Mouse (Mus musculus) B cell, adult 62 days (primary cell): Measurements from ENCODE around the gene 1700047I17Rik2. TPM values are rescaled to one million over a fixed set of nuclear protein-coding genes. Genes with fewer than 3 reads are reported as not detected.

ENCODE experiments used
- total RNA-seq: library from RNA; stranded (reverse); gene quantifications from 4 replicates; pipeline ENCODE4 v1.2.4, GENCODE M21; 2023

1700047I17Rik2 gene
- 4.5 to 10.9 TPM (median 9.8 TPM) in 3 of 4 replicates, not detected in the other for total RNA-seq

GRCm38 (mm10) chr12:55199306-55199705, at the start of gene 1700047I17Rik2:
TSS of gene 1700047I17Rik2 (plus strand) at chr12:55199592.

GRCm38 (mm10) chr12:55154559-55155448, 44.6 kb upstream of the 1700047I17Rik2 start, which contains the start of gene Srp54b:
TSS of gene Srp54b (plus strand) at chr12:55155104.

GRCm38 (mm10) chr12:55229626-55230519, 30.5 kb downstream of the 1700047I17Rik2 start, which contains the start of gene Srp54c:
TSS of gene Srp54c (plus strand) at chr12:55230168.

Other genes starting within 250 kb of the 1700047I17Rik2 start
- gene Gm20403, start 213.1 kb upstream of the 1700047I17Rik2 start, total RNA-seq, result not detected in 4 replicates
- 245 to 271 TPM (median 264 TPM) in 4 replicates for gene Baz1a, start 185.2 kb upstream of the 1700047I17Rik2 start, total RNA-seq
- gene 2700097O09Rik, start 119.5 kb upstream of the 1700047I17Rik2 start, total RNA-seq, result 5.3 to 10.0 TPM (median 6.5 TPM) in 4 replicates
- 56.5 to 81.8 TPM (median 77.5 TPM) in 4 replicates for gene Srp54a, start 119.3 kb upstream of the 1700047I17Rik2 start, total RNA-seq
- 6.9 to 9.1 TPM in 2 of 4 replicates, not detected in the others for gene Fam177a, start 75.1 kb upstream of the 1700047I17Rik2 start, total RNA-seq
- gene Srp54b, start 44.5 kb upstream of the 1700047I17Rik2 start, total RNA-seq, result 49.7 to 59.9 TPM (median 53.8 TPM) in 4 replicates
- gene Srp54c, start 30.6 kb downstream of the 1700047I17Rik2 start, total RNA-seq, result 20.3 to 28.0 TPM (median 23.3 TPM) in 4 replicates
- 10.6 to 11.9 TPM (median 11.6 TPM) in 4 replicates for gene 1110008L16Rik, start 100.0 kb downstream of the 1700047I17Rik2 start, total RNA-seq
- 18.8 to 27.6 TPM (median 21.5 TPM) in 4 replicates for gene Ppp2r3c, start 103.4 kb downstream of the 1700047I17Rik2 start, total RNA-seq
- 86.9 to 95.3 TPM (median 89.5 TPM) in 4 replicates for gene Psma6, start 184.6 kb downstream of the 1700047I17Rik2 start, total RNA-seq